ENCODE assay signal across 7 mouse cellular contexts in genomic region chr5:76303745-76304451, GRCm38 (mm10). TPM values are rescaled to one million over a fixed set of nuclear protein-coding genes. Genes with fewer than 3 reads are reported as not detected.
A peak's percentile ranks its signal among the peaks of the same experiment; 100 is the strongest.
DNase-seq lines count a peak whose midpoint lies in the region; ATAC-seq and TF ChIP-seq lines count a peak whose summit lies in the region.

No protein-coding gene starts in this region.

- H3K9me3 ChIP-seq in limb, embryonic 14.5 days (ENCODE audit: control insufficient read depth, low read length): no peaks in the 10 kb centered on the region
- no peaks in the 10 kb centered on the region for H3K9me3 ChIP-seq in midbrain, embryonic 16.5 days (replicated peaks; ENCODE audit: control insufficient read depth, low read length, poor library complexity, severe bottlenecking)

- TF ChIP-seq POLR2A in limb, embryonic 14.5 days (IDR thresholded peaks at IDR 0.05; ENCODE audit: borderline replicate concordance, extremely low read depth, insufficient read depth, insufficient read length): no peak

- peak overlapping the region; percentile 86 for H3K4me2 ChIP-seq in limb, embryonic 14.5 days (replicated peaks; ENCODE audit: low read depth, low read length, severe bottlenecking)
- H3K4me2 ChIP-seq in midbrain, embryonic 16.5 days (ENCODE audit: low read length): peak overlapping the region; percentile 51

- peak overlapping the region; percentile 93 for H3K9ac ChIP-seq in limb, embryonic 14.5 days (ENCODE audit: low read depth, low read length, severe bottlenecking)
- peak overlapping the region; percentile 88 for H3K9ac ChIP-seq in midbrain, embryonic 16.5 days (ENCODE audit: low read depth, low read length)

- no peaks in the 10 kb centered on the region for H3K27me3 ChIP-seq in limb, embryonic 14.5 days (ENCODE audit: control insufficient read depth, insufficient read depth, low read length)
- H3K27me3 ChIP-seq in midbrain, embryonic 16.5 days (ENCODE audit: control insufficient read depth, insufficient read depth, low read depth, low read length): no peaks in the 10 kb centered on the region

- ATAC-seq in limb, embryonic 14.5 days (ENCODE audit: low FRiP score, low read depth): peak; percentile 63
- peak; percentile 84 for ATAC-seq in midbrain, embryonic 16.5 days

- H3K4me1 ChIP-seq in limb, embryonic 14.5 days (ENCODE audit: control insufficient read depth, insufficient read depth, low read length): peaks cover 11% of the 10 kb centered on the region; the same call in 1 of the 2 replicates
- H3K4me1 ChIP-seq in midbrain, embryonic 16.5 days (ENCODE audit: control insufficient read depth, insufficient read depth, low read length): peaks cover 29% of the 10 kb centered on the region

- peak; percentile 94 for DNase-seq in adrenal gland, postnatal 10 days
- DNase-seq in embryo, embryonic 11.5 days (ENCODE audit: low read depth, low spot score): peak; percentile 54
- DNase-seq in heart, adult 11 months: peak; percentile 98
- DNase-seq in kidney, adult 18-20 months: peak; percentile 87
- peak; percentile 59 for DNase-seq in limb, embryonic 14.5 days (ENCODE audit: low spot score)
- DNase-seq in spleen, postnatal 10 days (ENCODE audit: low spot score in 2 of 2): peak; percentile 51 to 72

- 0 out of 2 replicates have a peak, but pooled peaks cover 4% of the 10 kb centered on the region for H3K36me3 ChIP-seq in limb, embryonic 14.5 days (ENCODE audit: control insufficient read depth, insufficient read depth, low read length)
- H3K36me3 ChIP-seq in midbrain, embryonic 16.5 days (ENCODE audit: control insufficient read depth, insufficient read depth, low read length): no peaks in the 10 kb centered on the region

- peak overlapping the region; percentile 96 for H3K27ac ChIP-seq in limb, embryonic 14.5 days (replicated peaks; ENCODE audit: low read depth, low read length)
- peak overlapping the region; percentile 97 for H3K27ac ChIP-seq in midbrain, embryonic 16.5 days (ENCODE audit: low read length)

- peak overlapping the region; percentile 95 for H3K4me3 ChIP-seq in limb, embryonic 14.5 days (replicated peaks; ENCODE audit: low read length)
- peak overlapping the region; percentile 92 for H3K4me3 ChIP-seq in midbrain, embryonic 16.5 days (ENCODE audit: low read depth, low read length)

- WGBS in limb, embryonic 14.5 days: under 1% methylated on average over 40 of the region's 100 CpGs
- WGBS in midbrain, embryonic 16.5 days: 0% methylated on average over 39 of the region's 100 CpGs

RNA-seq across cellular contexts. Expression of gene Clock, which starts 0.7 kb away (rescaled TPM):
- 10 to 100 TPM; 35.7 to 36.8 TPM for total RNA-seq in adrenal gland, postnatal 10 days (2021)
- 11.7 and 13.3 TPM in 2 replicates for polyA plus RNA-seq in limb, embryonic 14.5 days (2012; rRNA removed)
- 15.9 and 18.5 TPM in 2 replicates for polyA plus RNA-seq in limb, embryonic 14.5 days (2014; fragmentation: Nextera tagmentation; extraction: Ambion mirVana)
- 13.4 and 15.1 TPM in 2 replicates for polyA plus RNA-seq in midbrain, embryonic 16.5 days (2015; fragmentation: Nextera tagmentation; extraction: Ambion mirVana)

RNA-seq across cellular contexts. Expression of gene Pdcl2, which starts 27.1 kb away (rescaled TPM):
- total RNA-seq in adrenal gland, postnatal 10 days (2021): not detected
- not detected in 2 replicates for polyA plus RNA-seq in limb, embryonic 14.5 days (2012; rRNA removed)
- not detected in 2 replicates for polyA plus RNA-seq in limb, embryonic 14.5 days (2014; fragmentation: Nextera tagmentation; extraction: Ambion mirVana)
- not detected in 2 replicates for polyA plus RNA-seq in midbrain, embryonic 16.5 days (2015; fragmentation: Nextera tagmentation; extraction: Ambion mirVana)

RNA-seq across cellular contexts. Expression of gene Nmu, which starts 59.7 kb away (rescaled TPM):
- total RNA-seq in adrenal gland, postnatal 10 days (2021): not detected
- 1.6 and 1.7 TPM in 2 replicates for polyA plus RNA-seq in limb, embryonic 14.5 days (2012; rRNA removed)
- polyA plus RNA-seq in limb, embryonic 14.5 days (2014; fragmentation: Nextera tagmentation; extraction: Ambion mirVana): 1.9 and 2.0 TPM in 2 replicates
- 0.35 TPM in 1 of 2 replicates, not detected in the other for polyA plus RNA-seq in midbrain, embryonic 16.5 days (2015; fragmentation: Nextera tagmentation; extraction: Ambion mirVana)

Comparison
In these comparisons a context has a peak if more than half of its experiments do, and no peak if none do; other contexts are left out.
1. Peak in every context shown above with its lines: DNase-seq, ATAC-seq, H3K4me3 ChIP-seq and H3K27ac ChIP-seq.